Comparison of ENCODE assay signal across 8 mouse cellular contexts in genomic region chr7:18958384-18958766, GRCm38 (mm10). TPM values are rescaled to one million over a fixed set of nuclear protein-coding genes. Genes with fewer than 3 reads are reported as not detected.
DNase-seq lines count a peak whose midpoint lies in the region; ATAC-seq and TF ChIP-seq lines count a peak whose summit lies in the region.

No protein-coding gene starts in this region.

- ATAC-seq in kidney, embryonic 16.5 days (ENCODE audit: low FRiP score, low TSS enrichment), result peak; percentile 3; the same call in 1 of the 2 replicates
- ATAC-seq in heart, postnatal 0 days (ENCODE audit: insufficient read depth, low read depth), result peak; percentile 10; the same call in 1 of the 2 replicates
- peak; percentile 14; the same call in 1 of the 2 replicates for ATAC-seq in midbrain, embryonic 11.5 days (ENCODE audit: low FRiP score)

- no peak for TF ChIP-seq CTCF in bone marrow macrophage, adult 2 months (IDR thresholded peaks at IDR 0.05; ENCODE audit: low read depth, low read length)
- TF ChIP-seq CTCF in heart, postnatal 0 days (IDR thresholded peaks at IDR 0.05; ENCODE audit: low read depth), result no peak

- peak overlapping the region; percentile 68 for H3K4me3 ChIP-seq in kidney, embryonic 16.5 days (ENCODE audit: low read length)
- peak overlapping the region; percentile 94 for H3K4me3 ChIP-seq in bone marrow macrophage, adult 2 months (ENCODE audit: insufficient read depth, low read length)
- H3K4me3 ChIP-seq in heart, postnatal 0 days (ENCODE audit: low read depth, low read length), result peak overlapping the region; percentile 60
- H3K4me3 ChIP-seq in midbrain, embryonic 11.5 days (ENCODE audit: low read depth, low read length), result peak overlapping the region; percentile 44

- H3K36me3 ChIP-seq in kidney, embryonic 16.5 days (ENCODE audit: insufficient read depth, low read length), result no peaks in the 10 kb centered on the region
- H3K36me3 ChIP-seq in heart, postnatal 0 days (replicated peaks; ENCODE audit: control insufficient read depth, insufficient read depth, low read length), result no peaks in the 10 kb centered on the region
- H3K36me3 ChIP-seq in midbrain, embryonic 11.5 days (ENCODE audit: control insufficient read depth, insufficient read depth, low read length), result no peaks in the 10 kb centered on the region; the same call in 1 of the 2 replicates

- no peak for DNase-seq in kidney, adult 9 months
- no peak for DNase-seq in heart, postnatal 0 days (ENCODE audit: low spot score)
- no peak for DNase-seq in midbrain, embryonic 11.5 days (ENCODE audit: low spot score, missing footprints)
- DNase-seq in gastrocnemius, postnatal 36 days, result no peak
- no peak for DNase-seq in adrenal gland, postnatal 25 days
- DNase-seq in kidney, postnatal 10 days, result no peak

- H3K4me2 ChIP-seq in kidney, embryonic 16.5 days (replicated peaks; ENCODE audit: low read depth, low read length), result peak overlapping the region; percentile 98
- H3K4me2 ChIP-seq in heart, postnatal 0 days (ENCODE audit: low read depth, low read length), result peak overlapping the region; percentile 92
- peak overlapping the region; percentile 85 for H3K4me2 ChIP-seq in midbrain, embryonic 11.5 days

- H3K4me1 ChIP-seq in kidney, embryonic 16.5 days (ENCODE audit: insufficient read depth, low read length), result peaks cover 23% of the 10 kb centered on the region
- peaks cover 13% of the 10 kb centered on the region for H3K4me1 ChIP-seq in bone marrow macrophage, adult 2 months (ENCODE audit: control insufficient read depth, insufficient read depth, low read length)
- H3K4me1 ChIP-seq in heart, postnatal 0 days (ENCODE audit: control insufficient read depth, insufficient read depth), result peaks cover 8% of the 10 kb centered on the region; the same call in 1 of the 2 replicates
- peaks cover 46% of the 10 kb centered on the region for H3K4me1 ChIP-seq in midbrain, embryonic 11.5 days (ENCODE audit: control insufficient read depth, insufficient read depth, low read length)

- no peak for TF ChIP-seq EP300 in heart, postnatal 0 days (IDR thresholded peaks at IDR 0.05; ENCODE audit: low read depth)

- H3K9me3 ChIP-seq in kidney, embryonic 16.5 days (ENCODE audit: low read length), result no peaks in the 10 kb centered on the region
- H3K9me3 ChIP-seq in heart, postnatal 0 days (replicated peaks; ENCODE audit: control insufficient read depth, low read length), result no peaks in the 10 kb centered on the region
- H3K9me3 ChIP-seq in midbrain, embryonic 11.5 days (ENCODE audit: control insufficient read depth, low read length), result no peaks in the 10 kb centered on the region

- TF ChIP-seq POLR2A in bone marrow macrophage, adult 2 months (IDR thresholded peaks at IDR 0.05; ENCODE audit: borderline replicate concordance, low read depth, low read length), result no peak

- WGBS in kidney, embryonic 16.5 days, result 1% methylated on average over 13 of the region's 21 CpGs
- WGBS in heart, postnatal 0 days, result 3% methylated on average over 21 of the region's 21 CpGs
- WGBS in midbrain, embryonic 11.5 days, result 3% methylated on average over 21 of the region's 21 CpGs

- H3K27ac ChIP-seq in kidney, embryonic 16.5 days (ENCODE audit: low read length), result no peak overlapping the region
- H3K27ac ChIP-seq in bone marrow macrophage, adult 2 months (ENCODE audit: insufficient read depth, low read depth, low read length), result no peak overlapping the region
- peak overlapping the region; percentile 12; the same call in 1 of the 2 replicates for H3K27ac ChIP-seq in heart, postnatal 0 days (ENCODE audit: low read depth)
- H3K27ac ChIP-seq in midbrain, embryonic 11.5 days (ENCODE audit: low read depth, low read length), result no peak overlapping the region

- H3K9ac ChIP-seq in kidney, embryonic 16.5 days (replicated peaks; ENCODE audit: low read length), result peak overlapping the region; percentile 70
- peak overlapping the region; percentile 46; the same call in 1 of the 2 replicates for H3K9ac ChIP-seq in heart, postnatal 0 days (replicated peaks; ENCODE audit: low read depth, low read length)
- peak overlapping the region; percentile 69 for H3K9ac ChIP-seq in midbrain, embryonic 11.5 days (ENCODE audit: low read length)

- peaks cover 60% of the 10 kb centered on the region for H3K27me3 ChIP-seq in kidney, embryonic 16.5 days (ENCODE audit: insufficient read depth, low read length)
- H3K27me3 ChIP-seq in heart, postnatal 0 days (ENCODE audit: control insufficient read depth, insufficient read depth, low read length), result peaks cover 42% of the 10 kb centered on the region
- peaks cover 8% of the 10 kb centered on the region for H3K27me3 ChIP-seq in midbrain, embryonic 11.5 days (ENCODE audit: control insufficient read depth, insufficient read depth, low read length)

- intact Hi-C loops in gastrocnemius, postnatal 36 days (cut with DNase I), result no loop called here

RNA-seq across cellular contexts. Expression of gene Nanos2, which starts 28.8 kb away (rescaled TPM):
- polyA plus RNA-seq in kidney, embryonic 16.5 days (2015; fragmentation: Nextera tagmentation; extraction: Ambion mirVana), result not detected in 2 replicates
- not detected in 2 replicates for polyA plus RNA-seq in bone marrow macrophage, adult 2 months (2012; ENCODE audit: insufficient read depth, insufficient read length, missing spikeins)
- total RNA-seq in heart, postnatal 0 days (2014; rRNA removed; ENCODE audit: low replicate concordance), result not detected in 2 replicates
- not detected in 2 replicates for polyA plus RNA-seq in heart, postnatal 0 days (2015; fragmentation: Nextera tagmentation; extraction: Ambion mirVana)
- polyA plus RNA-seq in midbrain, embryonic 11.5 days (2014; fragmentation: Nextera tagmentation; extraction: Ambion mirVana), result 0.10 TPM in 2 replicates
- total RNA-seq in gastrocnemius, postnatal 36 days (2021), result not detected
- not detected in 2 replicates for total RNA-seq in adrenal gland, postnatal 25 days (2021)

RNA-seq across cellular contexts. Expression of gene Mypop, which starts 32.7 kb away (rescaled TPM):
- 3.3 and 4.0 TPM in 2 replicates for polyA plus RNA-seq in kidney, embryonic 16.5 days (2015; fragmentation: Nextera tagmentation; extraction: Ambion mirVana)
- 1.0 and 1.2 TPM in 2 replicates for polyA plus RNA-seq in bone marrow macrophage, adult 2 months (2012; ENCODE audit: insufficient read depth, insufficient read length, missing spikeins)
- 0.08 and 0.34 TPM in 2 replicates for total RNA-seq in heart, postnatal 0 days (2014; rRNA removed; ENCODE audit: low replicate concordance)
- 0.79 and 1.2 TPM in 2 replicates for polyA plus RNA-seq in heart, postnatal 0 days (2015; fragmentation: Nextera tagmentation; extraction: Ambion mirVana)
- 3.7 and 4.0 TPM in 2 replicates for polyA plus RNA-seq in midbrain, embryonic 11.5 days (2014; fragmentation: Nextera tagmentation; extraction: Ambion mirVana)
- 1 to 10 TPM; 4.7 to 6.4 TPM for total RNA-seq in gastrocnemius, postnatal 36 days (2021)
- total RNA-seq in adrenal gland, postnatal 25 days (2021), result 10.9 and 13.0 TPM in 2 replicates

RNA-seq across cellular contexts. Expression of gene Nova2, which starts 32.7 kb away (rescaled TPM):
- 0.67 and 0.77 TPM in 2 replicates for polyA plus RNA-seq in kidney, embryonic 16.5 days (2015; fragmentation: Nextera tagmentation; extraction: Ambion mirVana)
- 0.12 TPM in 1 of 2 replicates, not detected in the other for polyA plus RNA-seq in bone marrow macrophage, adult 2 months (2012; ENCODE audit: insufficient read depth, insufficient read length, missing spikeins)
- total RNA-seq in heart, postnatal 0 days (2014; rRNA removed; ENCODE audit: low replicate concordance), result 0.61 and 1.3 TPM in 2 replicates
- 0.37 and 0.41 TPM in 2 replicates for polyA plus RNA-seq in heart, postnatal 0 days (2015; fragmentation: Nextera tagmentation; extraction: Ambion mirVana)
- 9.1 and 9.8 TPM in 2 replicates for polyA plus RNA-seq in midbrain, embryonic 11.5 days (2014; fragmentation: Nextera tagmentation; extraction: Ambion mirVana)
- total RNA-seq in gastrocnemius, postnatal 36 days (2021), result 1 to 10 TPM; 1.7 to 1.8 TPM
- 4.9 and 6.2 TPM in 2 replicates for total RNA-seq in adrenal gland, postnatal 25 days (2021)

RNA-seq across cellular contexts. Expression of gene Irf2bp1, which starts 45.5 kb away (rescaled TPM):
- polyA plus RNA-seq in kidney, embryonic 16.5 days (2015; fragmentation: Nextera tagmentation; extraction: Ambion mirVana), result 21.4 and 23.5 TPM in 2 replicates
- 16.4 and 17.5 TPM in 2 replicates for polyA plus RNA-seq in bone marrow macrophage, adult 2 months (2012; ENCODE audit: insufficient read depth, insufficient read length, missing spikeins)
- total RNA-seq in heart, postnatal 0 days (2014; rRNA removed; ENCODE audit: low replicate concordance), result 50.0 and 51.3 TPM in 2 replicates
- 7.1 and 7.3 TPM in 2 replicates for polyA plus RNA-seq in heart, postnatal 0 days (2015; fragmentation: Nextera tagmentation; extraction: Ambion mirVana)
- polyA plus RNA-seq in midbrain, embryonic 11.5 days (2014; fragmentation: Nextera tagmentation; extraction: Ambion mirVana), result 24.1 and 26.5 TPM in 2 replicates
- total RNA-seq in gastrocnemius, postnatal 36 days (2021), result 10 to 100 TPM; 13.8 to 15.1 TPM
- total RNA-seq in adrenal gland, postnatal 25 days (2021), result 45.8 and 48.3 TPM in 2 replicates

RNA-seq across cellular contexts. Expression of gene Ccdc61, which starts 48.2 kb away (rescaled TPM):
- polyA plus RNA-seq in kidney, embryonic 16.5 days (2015; fragmentation: Nextera tagmentation; extraction: Ambion mirVana), result 30.8 and 31.7 TPM in 2 replicates
- polyA plus RNA-seq in bone marrow macrophage, adult 2 months (2012; ENCODE audit: insufficient read depth, insufficient read length, missing spikeins), result 18.1 and 21.2 TPM in 2 replicates
- total RNA-seq in heart, postnatal 0 days (2014; rRNA removed; ENCODE audit: low replicate concordance), result 26.9 and 30.9 TPM in 2 replicates
- 12.7 and 15.5 TPM in 2 replicates for polyA plus RNA-seq in heart, postnatal 0 days (2015; fragmentation: Nextera tagmentation; extraction: Ambion mirVana)
- 23.0 and 28.3 TPM in 2 replicates for polyA plus RNA-seq in midbrain, embryonic 11.5 days (2014; fragmentation: Nextera tagmentation; extraction: Ambion mirVana)
- 1 to 10 TPM; 5.2 to 6.1 TPM for total RNA-seq in gastrocnemius, postnatal 36 days (2021)
- 16.5 and 20.8 TPM in 2 replicates for total RNA-seq in adrenal gland, postnatal 25 days (2021)

Comparison
In these comparisons a context has a peak if more than half of its experiments do, and no peak if none do; other contexts are left out.
1. H3K4me3 ChIP-seq: peak in every context shown above with its lines; median percentile 94 in bone marrow macrophage, adult 2 months; 68 in kidney, embryonic 16.5 days; 60 in heart, postnatal 0 days; 44 in midbrain, embryonic 11.5 days.